Mouse (Mus musculus) skeletal muscle tissue, postnatal 0 days (tissue): ENCODE measurements around the gene Hrasls5. TPM values are rescaled to one million over a fixed set of nuclear protein-coding genes. Genes with fewer than 3 reads are reported as not detected.

Experiments used
- polyA plus RNA-seq: library from polyadenylated mRNA; unstranded; fragments of >200 nt; fragmentation: Nextera tagmentation; extraction: Ambion mirVana; gene quantifications from 2 replicates; pipeline ENCODE4 v1.2.1, GENCODE M21; 2015

Hrasls5 gene
- 0.16 TPM in 1 of 2 replicates, not detected in the other for polyA plus RNA-seq

GRCm38 (mm10) chr19:7611942-7612757 is at the start of gene Hrasls5:
TSS of gene Hrasls5 (plus strand) at chr19:7612541.

GRCm38 (mm10) chr19:7606801-7607689 is 5.3 kb upstream of the Hrasls5 start, which contains the start of gene Lgals12:
TSS of gene Lgals12 (minus strand) at chr19:7607193.

Other genes with a start within 250 kb of the Hrasls5 start
- 9.8 and 11.1 TPM in 2 replicates for gene Spindoc, start 229.5 kb upstream of the Hrasls5 start, polyA plus RNA-seq
- 3.2 and 3.3 TPM in 2 replicates for gene 2700081O15Rik, start 194.9 kb upstream of the Hrasls5 start, polyA plus RNA-seq
- gene Rtn3, start 129.3 kb upstream of the Hrasls5 start, polyA plus RNA-seq = 62.9 and 69.4 TPM in 2 replicates
- gene Atl3, start 118.5 kb upstream of the Hrasls5 start, polyA plus RNA-seq = 6.0 and 7.0 TPM in 2 replicates
- 72.9 and 89.6 TPM in 2 replicates for gene Pla2g16, start 55.1 kb upstream of the Hrasls5 start, polyA plus RNA-seq
- 1.0 and 9.3 TPM in 2 replicates for gene Lgals12, start 5.3 kb upstream of the Hrasls5 start, polyA plus RNA-seq
- not detected in 2 replicates for gene Slc22a19, start 98.8 kb downstream of the Hrasls5 start, polyA plus RNA-seq
- not detected in 2 replicates for gene Slc22a26, start 190.1 kb downstream of the Hrasls5 start, polyA plus RNA-seq